Mouse (Mus musculus): ENCODE data around the gene Ncl.

- TF ChIP-seq CTCF (IDR thresholded peaks at IDR 0.05; ENCODE audit: low read depth, low read length) (no peak), GATA2 (IDR thresholded peaks at IDR 0.05; ENCODE audit: borderline replicate concordance, low read depth, low read length) (no peak), POLR2AphosphoS5 (IDR thresholded peaks at IDR 0.05; ENCODE audit: insufficient replicate concordance, low read depth, low read length) (no peak), TAL1 (conservative IDR thresholded peaks at IDR 0.05; ENCODE audit: low read depth, low read length) (no peak)
Measured at GRCm38 (mm10) chr1:86309270-86309833, 49.8 kb downstream of the Ncl start.

Measured in G1E (cell line).